Mouse (Mus musculus) liver, postnatal 0 days (tissue): ENCODE results near the gene Col9a1.
A peak's percentile ranks its signal among the peaks of the same experiment; 100 is the strongest.

Source experiments
- CTCF ChIP-seq: sonication (generic); IDR thresholded peaks from 2 replicates; pipeline ENCODE4 v1.5.1; 2016; ENCODE audit warnings: antibody characterized with exemption, low read depth
- EP300 ChIP-seq: IDR thresholded peaks from 2 replicates; pipeline ENCODE4 v1.6.1; 2016; ENCODE audit warnings: antibody characterized with exemption, low read depth, mild to moderate bottlenecking

DNA sequence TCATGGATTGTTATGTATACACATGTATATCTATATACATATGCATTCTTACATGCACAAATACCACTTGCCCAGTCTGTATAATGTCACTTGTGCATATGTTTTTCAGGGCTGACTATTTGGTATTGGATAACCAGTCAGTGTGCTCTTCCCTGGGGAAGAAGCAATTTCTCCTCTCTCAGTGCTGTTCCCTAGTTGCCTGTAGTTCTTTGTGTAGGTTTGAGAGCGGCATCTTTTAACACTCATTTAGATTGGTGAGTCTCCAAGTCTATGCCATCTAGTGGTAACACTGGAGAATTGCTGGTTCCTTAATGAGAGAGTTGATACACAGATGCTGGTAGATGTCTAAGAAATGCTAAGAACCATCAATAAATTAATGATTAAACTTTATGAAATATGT, 42.6 kb upstream of the Col9a1 start:
- TF ChIP-seq CTCF: peak; percentile 73
- no peak for TF ChIP-seq EP300
